Mouse (Mus musculus) liver, embryonic 14.5 days (tissue): ENCODE data around the gene Elp5. TPM values are rescaled to one million over a fixed set of nuclear protein-coding genes. Genes with fewer than 3 reads are reported as not detected.

Experiments
- ATAC-seq: fragments of 200-750 bp; cut with Nextera tagmentation; 2 replicates; pipeline ENCODE4 v1.8.0; 2017; ENCODE audit warnings: moderate number of reproducible peaks, mild to moderate bottlenecking, moderate library complexity; ENCODE audit not compliant: insufficient read depth
- DNase-seq, 3 experiments: peaks; one replicate each; pipeline ENCODE4 v3.0.0-alpha.2; 2012 to 2013; ENCODE audit warnings: low read depth in 3 of 3, low spot score in 3 of 3
- H3K27ac ChIP-seq: fragments of 300-500 bp; sonication (generic); 2 replicates; pipeline ENCODE4 v1.5.1; 2014; ENCODE audit warnings: moderate library complexity, mild to moderate bottlenecking, control low read depth, inconsistent platforms
- H3K27me3 ChIP-seq: fragments of 300-500 bp; sonication (generic); 2 replicates; pipeline ENCODE4 v1.6.1; 2014; ENCODE audit warnings: mild to moderate bottlenecking, low read length, moderate library complexity; ENCODE audit not compliant: control insufficient read depth, insufficient read depth
- H3K36me3 ChIP-seq: fragments of 300-500 bp; sonication (generic); replicated peaks from 2 replicates; pipeline ENCODE4 v1.6.1; 2014; ENCODE audit warnings: low read depth; ENCODE audit not compliant: control insufficient read depth, insufficient read depth
- H3K4me1 ChIP-seq, 2 experiments: fragments of 200-500 bp in 1 of 2; fragments of 300-500 bp in 1 of 2; sonication (generic) in 1 of 2; replicated peaks; 2 replicates each; pipeline ENCODE4 v1.6.1; 2012 to 2014; ENCODE audit warnings: antibody characterized with exemption in 1 of 2, inconsistent platforms in 1 of 2, low read length in 1 of 2; ENCODE audit not compliant: control insufficient read depth in 2 of 2, insufficient read depth in 2 of 2
- H3K4me2 ChIP-seq: fragments of 300-500 bp; sonication (generic); 2 replicates; pipeline ENCODE4 v1.6.1; 2014; ENCODE audit warnings: low read depth, mild to moderate bottlenecking, control low read depth, moderate library complexity
- H3K4me3 ChIP-seq, 2 experiments: fragments of 200-500 bp in 1 of 2; fragments of 300-500 bp in 1 of 2; sonication (generic) in 1 of 2; 2 replicates each; pipeline ENCODE4 v1.5.1; 2012 to 2014; ENCODE audit warnings: low read depth in 2 of 2, low read length in 2 of 2, mild to moderate bottlenecking in 2 of 2, control low read depth in 1 of 2, inconsistent platforms in 1 of 2, moderate library complexity in 1 of 2; ENCODE audit not compliant: insufficient read depth in 1 of 2
- H3K9ac ChIP-seq: fragments of 300-500 bp; sonication (generic); replicated peaks from 2 replicates; pipeline ENCODE4 v1.6.1; 2014; ENCODE audit warnings: mild to moderate bottlenecking, control low read depth, moderate library complexity
- H3K9me3 ChIP-seq: fragments of 300-500 bp; sonication (generic); 2 replicates; pipeline ENCODE4 v1.6.1; 2016; ENCODE audit warnings: low read length, mixed read lengths; ENCODE audit not compliant: control insufficient read depth
- CTCF ChIP-seq: IDR thresholded peaks from 2 replicates; pipeline ENCODE4 v1.5.1; 2016; ENCODE audit warnings: antibody characterized with exemption, low read depth, control low read depth
- EP300 ChIP-seq: IDR thresholded peaks from 2 replicates; pipeline ENCODE4 v1.6.1; 2016; ENCODE audit warnings: antibody characterized with exemption, low read depth
- WGBS: fragments of 180-500 bp; shearing (Covaris S2); extraction: QIAGEN DNeasy Blood & Tissue Kit; methylation state at CpG from one replicate; pipeline ENCODE4 v1.1.7; 2014; ENCODE audit not compliant: insufficient replicate concordance; 5-methylcytosine and 5-hydroxymethylcytosine counted together
- polyA plus RNA-seq, 2 experiments: library from polyadenylated mRNA; depleted of rRNA in 1 of 2; stranded (reverse) in 1 of 2; unstranded in 1 of 2; fragments of >200 nt; fragmentation: Nextera tagmentation in 1 of 2; extraction: Ambion mirVana in 1 of 2; gene quantifications; 2 replicates each; pipeline versions ENCODE4 v1.2.1 to v1.2.3; 2012 to 2014

The Elp5 gene
- polyA plus RNA-seq, 2 experiments = 44.0 to 70.2 TPM

DNA sequence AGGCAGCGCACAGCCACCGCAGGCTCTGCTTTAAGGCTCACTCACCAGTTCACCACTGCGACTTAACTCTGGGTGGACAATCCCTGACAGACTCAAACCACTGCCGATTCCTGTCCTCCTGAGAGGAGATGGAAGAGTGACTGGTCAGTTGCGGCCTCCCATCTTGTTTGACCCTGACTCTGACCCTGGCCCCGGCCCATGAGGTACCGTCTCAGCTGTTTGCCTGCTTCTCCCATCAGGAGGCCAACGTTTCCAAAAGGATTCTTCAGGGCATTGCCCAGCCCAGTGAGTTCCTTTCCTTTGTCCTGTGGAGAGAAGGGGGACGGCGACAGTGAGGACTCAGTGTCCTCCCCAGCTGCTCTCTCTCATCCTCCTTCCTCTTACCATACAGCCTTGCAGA lies 28.6 kb upstream of the Elp5 start:
- Histone ChIP-seq H3K4me3 (no peak overlapping the region), H3K9ac (no peak overlapping the region), H3K4me2 (no peak overlapping the region), H3K4me1 (peaks cover 6 to 8% of the 10 kb centered on the region in 2 experiments; a peak in 3 of 4 replicates), H3K27ac (no peak overlapping the region), H3K27me3 (no peaks in the 10 kb centered on the region), H3K9me3 (no peaks in the 10 kb centered on the region), H3K36me3 (peaks cover 25% of the 10 kb centered on the region)
- ATAC-seq (no peak), DNase-seq (no peak)
- 84% methylated on average over 10 of the region's 10 CpGs for WGBS
- no peak for TF ChIP-seq EP300
- TF ChIP-seq CTCF = no peak

DNA sequence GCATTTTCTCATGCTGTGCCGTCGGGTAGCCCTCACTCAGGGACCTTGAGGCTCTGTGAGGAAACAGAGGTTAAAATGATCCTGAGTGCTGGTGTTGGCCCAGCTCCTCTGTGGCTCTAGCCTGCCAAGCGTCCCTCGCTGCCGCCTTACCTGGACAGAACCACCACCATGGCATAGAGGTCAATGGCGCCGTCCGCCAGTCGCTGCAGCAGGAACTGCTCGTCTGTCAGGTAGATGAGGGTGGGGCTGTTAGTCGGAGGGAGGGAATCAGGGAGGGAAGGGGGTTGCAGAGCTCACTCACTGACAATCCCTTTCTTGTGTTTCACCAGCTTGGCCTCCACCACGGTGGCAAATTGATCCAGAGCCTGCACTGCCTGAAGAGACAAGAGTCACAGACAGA lies 28.2 kb upstream of the Elp5 start:
- Histone ChIP-seq H3K9ac (no peak overlapping the region), H3K4me2 (no peak overlapping the region), H3K27ac (no peak overlapping the region), H3K9me3 (no peaks in the 10 kb centered on the region), H3K36me3 (peaks cover 25% of the 10 kb centered on the region), H3K27me3 (no peaks in the 10 kb centered on the region), H3K4me1 (peaks cover 6 to 7% of the 10 kb centered on the region in 2 experiments; a peak in 3 of 4 replicates), H3K4me3 (no peak overlapping the region)
- DNase-seq = no peak
- WGBS = 83% methylated on average over 12 of the region's 12 CpGs
- TF ChIP-seq CTCF = no peak
- TF ChIP-seq EP300 = no peak
- ATAC-seq = no peak

- no peak overlapping the region for H3K27ac ChIP-seq
- DNase-seq (no peak), ATAC-seq (no peak)
- no peaks in the 10 kb centered on the region for H3K9me3 ChIP-seq
- TF ChIP-seq CTCF = no peak
- no peak overlapping the region for H3K9ac ChIP-seq
- peaks cover 25% of the 10 kb centered on the region for H3K36me3 ChIP-seq
- no peak overlapping the region for H3K4me2 ChIP-seq
- H3K4me3 ChIP-seq = no peak overlapping the region
- WGBS = 83% methylated on average over 6 of the region's 6 CpGs
- peaks cover 4 to 6% of the 10 kb centered on the region in 2 experiments; a peak in 3 of 4 replicates for H3K4me1 ChIP-seq
- no peaks in the 10 kb centered on the region for H3K27me3 ChIP-seq
These were observed 27.7 kb upstream of the Elp5 start for GRCm38 (mm10) chr11:70010033-70010432.

DNA sequence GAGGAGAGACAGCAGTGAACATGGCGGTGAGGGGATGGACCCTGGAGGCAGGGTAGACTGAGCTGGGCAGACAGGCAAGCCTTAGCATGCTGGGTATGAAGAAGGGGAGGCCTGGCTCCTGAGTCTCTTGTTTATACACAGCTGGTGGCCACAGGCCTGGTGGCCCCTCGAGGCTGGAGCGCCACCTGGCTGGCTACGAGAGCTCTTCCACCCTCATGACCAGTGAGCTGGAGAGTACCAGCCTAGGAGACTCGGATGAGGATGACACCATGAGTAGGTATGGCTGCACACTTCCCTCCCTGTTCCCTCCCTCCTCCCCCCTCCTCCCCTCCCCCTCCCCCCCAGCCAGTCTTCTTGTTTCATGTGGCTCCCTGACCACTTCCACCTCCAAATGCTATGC lies 23.2 kb upstream of the Elp5 start:
- Histone ChIP-seq H3K27ac (no peak overlapping the region), H3K4me2 (no peak overlapping the region), H3K4me1 (peaks cover 7 to 13% of the 10 kb centered on the region in 2 experiments), H3K9me3 (no peaks in the 10 kb centered on the region), H3K36me3 (peaks cover 15% of the 10 kb centered on the region), H3K4me3 (no peak overlapping the region), H3K27me3 (no peaks in the 10 kb centered on the region), H3K9ac (no peak overlapping the region)
- 61% methylated on average over 5 of the region's 5 CpGs for WGBS
- no peak for ATAC-seq
- DNase-seq = no peak
- no peak for TF ChIP-seq EP300
- TF ChIP-seq CTCF = peak; percentile 75

DNA sequence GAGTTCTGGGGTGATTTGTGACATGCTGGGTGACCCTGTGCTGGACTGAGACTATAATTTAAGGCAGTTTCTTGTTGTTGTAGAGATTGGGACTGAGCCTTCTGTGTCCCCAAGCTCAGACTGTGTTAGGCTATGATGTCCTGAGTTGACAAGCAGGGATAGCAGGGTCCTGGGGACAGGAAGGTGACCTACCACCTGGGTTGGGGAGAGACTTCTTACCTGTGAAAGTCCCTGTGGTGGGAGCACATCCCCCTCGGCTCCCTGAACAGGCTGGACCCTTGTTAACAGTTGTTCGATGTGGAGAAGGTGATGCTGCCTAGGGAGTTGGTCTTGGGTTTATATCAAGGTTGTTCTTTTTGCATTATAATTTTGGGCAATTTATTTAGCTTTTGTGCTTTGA lies 20.2 kb upstream of the Elp5 start:
- Histone ChIP-seq H3K27me3 (no peaks in the 10 kb centered on the region), H3K9ac (no peak overlapping the region), H3K4me1 (peaks cover 9 to 22% of the 10 kb centered on the region in 2 experiments), H3K9me3 (no peaks in the 10 kb centered on the region), H3K4me2 (no peak overlapping the region), H3K27ac (no peak overlapping the region), H3K4me3 (no peak overlapping the region), H3K36me3 (peaks cover 28% of the 10 kb centered on the region)
- WGBS = 63% methylated on average over 2 of the region's 2 CpGs
- DNase-seq = no peak
- ATAC-seq = no peak
- TF ChIP-seq EP300 (no peak), CTCF (no peak)

GRCm38 (mm10) chr11:70001865-70002264 lies 19.5 kb upstream of the Elp5 start:
- DNase-seq = peak in 1 of 3 experiments; percentile 54
- peaks cover 11 to 24% of the 10 kb centered on the region in 2 experiments for H3K4me1 ChIP-seq
- no peak overlapping the region for H3K4me3 ChIP-seq
- H3K9ac ChIP-seq = no peak overlapping the region
- H3K4me2 ChIP-seq = peak overlapping the region; percentile 91
- H3K27me3 ChIP-seq = no peaks in the 10 kb centered on the region
- no peaks in the 10 kb centered on the region for H3K9me3 ChIP-seq
- ATAC-seq = no peak
- TF ChIP-seq CTCF (peak; percentile 78), EP300 (no peak)
- no peak overlapping the region for H3K27ac ChIP-seq
- H3K36me3 ChIP-seq = peaks cover 28% of the 10 kb centered on the region
